Mouse (Mus musculus): ENCODE measurements around the gene Slc27a5.

DNA sequence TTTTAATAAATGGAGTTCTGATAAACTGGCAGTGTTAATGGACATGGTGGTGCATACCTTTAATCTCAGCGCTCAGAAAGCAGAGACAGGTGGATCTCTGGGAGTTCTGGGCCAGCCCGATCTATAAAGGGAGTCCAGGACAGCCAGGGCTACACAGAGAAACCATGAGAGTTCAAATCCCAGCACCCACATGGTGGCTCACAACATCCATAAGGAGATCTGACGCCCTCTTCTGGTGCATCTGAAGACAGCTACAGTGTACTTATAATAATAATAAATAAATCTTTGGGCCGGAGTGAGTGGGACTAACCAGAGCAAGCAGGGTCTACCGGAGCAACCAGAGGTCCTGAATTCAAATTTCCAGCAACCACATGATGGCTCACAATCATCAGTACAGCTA is 5.4 kb upstream of the Slc27a5 start:
- TF ChIP-seq POLR2A (IDR thresholded peaks at IDR 0.05; ENCODE audit: control insufficient read depth, low read depth, low read length) (no peak), CTCF (IDR thresholded peaks at IDR 0.05; ENCODE audit: control insufficient read depth, insufficient read depth, insufficient replicate concordance, low read depth, low read length) (no peak)
